Mouse (Mus musculus) midbrain, embryonic 10.5 days (tissue): Measurements from ENCODE around the gene Gabbr1. TPM values are rescaled to one million over a fixed set of nuclear protein-coding genes. Genes with fewer than 3 reads are reported as not detected.
A peak's percentile ranks its signal among the peaks of the same experiment; 100 is the strongest.

ENCODE experiments used
- DNase-seq: peaks from one replicate; pipeline ENCODE4 v3.0.0-alpha.2; 2017; ENCODE audit warnings: low spot score
- H3K27ac ChIP-seq: fragments of 300-500 bp; sonication (generic); replicated peaks from 2 replicates; pipeline ENCODE4 v1.5.1; 2016; ENCODE audit warnings: mild to moderate bottlenecking
- H3K27me3 ChIP-seq: fragments of 300-500 bp; sonication (generic); 2 replicates; pipeline ENCODE4 v1.6.1; 2016; ENCODE audit warnings: low read depth, mild to moderate bottlenecking; ENCODE audit not compliant: poor library complexity, severe bottlenecking
- H3K36me3 ChIP-seq: fragments of 300-500 bp; sonication (generic); 2 replicates; pipeline ENCODE4 v1.6.1; 2016; ENCODE audit warnings: mild to moderate bottlenecking, moderate library complexity
- H3K4me1 ChIP-seq: fragments of 300-500 bp; sonication (generic); 2 replicates; pipeline ENCODE4 v1.6.1; 2016
- H3K4me3 ChIP-seq: fragments of 300-500 bp; sonication (generic); 2 replicates; pipeline ENCODE4 v1.5.1; 2016; ENCODE audit warnings: mild to moderate bottlenecking, moderate library complexity
- H3K9me3 ChIP-seq: fragments of 300-500 bp; sonication (generic); replicated peaks from 2 replicates; pipeline ENCODE4 v1.6.1; 2016; ENCODE audit warnings: mild to moderate bottlenecking
- WGBS: fragments of 180-500 bp; shearing (Covaris S2); methylation state at CpG from one replicate; pipeline ENCODE4 v1.1.7; 2016; 5-methylcytosine and 5-hydroxymethylcytosine counted together
- polyA plus RNA-seq: library from polyadenylated mRNA; unstranded; fragments of >200 nt; fragmentation: Nextera tagmentation; extraction: Ambion mirVana; gene quantifications from 2 replicates; pipeline ENCODE4 v1.2.1, GENCODE M21; 2016

The Gabbr1 gene
- polyA plus RNA-seq = 7.9 and 12.2 TPM in 2 replicates

DNA sequence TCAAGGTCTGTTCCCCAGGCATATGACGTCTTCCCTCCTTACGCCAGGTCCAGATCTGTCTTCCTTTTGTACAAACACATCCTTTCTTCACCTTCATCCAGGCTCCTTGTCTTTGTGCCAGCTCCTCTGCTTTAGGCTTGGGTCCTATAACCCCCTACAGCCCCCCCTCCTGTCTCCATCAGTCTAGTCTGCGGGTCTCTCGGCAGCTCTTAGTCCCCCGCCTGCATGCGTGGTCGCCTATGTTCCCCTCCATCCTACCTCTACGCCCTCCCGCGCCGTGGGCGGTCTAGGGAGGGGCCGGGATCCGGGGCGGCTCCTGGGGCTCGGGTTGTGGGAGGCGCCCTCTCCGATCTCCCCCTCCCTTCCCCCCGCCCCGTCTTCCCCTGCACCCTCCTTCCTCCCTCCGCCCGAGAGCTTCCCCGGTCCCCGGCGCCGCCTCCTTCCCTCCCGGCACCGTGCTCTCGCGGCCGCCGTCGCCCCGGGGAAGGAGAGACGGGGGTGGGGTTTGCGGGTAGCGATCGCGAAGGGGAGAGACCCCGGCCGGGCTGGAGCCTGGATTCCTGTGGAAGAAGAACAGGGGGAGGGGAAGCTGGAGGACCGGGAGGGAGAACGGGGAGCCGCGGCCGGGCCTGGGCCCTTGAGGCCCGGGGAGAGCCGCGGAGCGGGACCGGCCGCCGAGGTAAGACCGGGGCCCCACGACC, at the start of gene Gabbr1:
Gene Gabbr1, plus strand, starts transcription at position 356 of the 701 bp plus-strand sequence.
- H3K4me1 ChIP-seq = peaks cover 50% of the 10 kb centered on the region
- WGBS = 1% methylated on average over 40 of the region's 55 CpGs

DNA sequence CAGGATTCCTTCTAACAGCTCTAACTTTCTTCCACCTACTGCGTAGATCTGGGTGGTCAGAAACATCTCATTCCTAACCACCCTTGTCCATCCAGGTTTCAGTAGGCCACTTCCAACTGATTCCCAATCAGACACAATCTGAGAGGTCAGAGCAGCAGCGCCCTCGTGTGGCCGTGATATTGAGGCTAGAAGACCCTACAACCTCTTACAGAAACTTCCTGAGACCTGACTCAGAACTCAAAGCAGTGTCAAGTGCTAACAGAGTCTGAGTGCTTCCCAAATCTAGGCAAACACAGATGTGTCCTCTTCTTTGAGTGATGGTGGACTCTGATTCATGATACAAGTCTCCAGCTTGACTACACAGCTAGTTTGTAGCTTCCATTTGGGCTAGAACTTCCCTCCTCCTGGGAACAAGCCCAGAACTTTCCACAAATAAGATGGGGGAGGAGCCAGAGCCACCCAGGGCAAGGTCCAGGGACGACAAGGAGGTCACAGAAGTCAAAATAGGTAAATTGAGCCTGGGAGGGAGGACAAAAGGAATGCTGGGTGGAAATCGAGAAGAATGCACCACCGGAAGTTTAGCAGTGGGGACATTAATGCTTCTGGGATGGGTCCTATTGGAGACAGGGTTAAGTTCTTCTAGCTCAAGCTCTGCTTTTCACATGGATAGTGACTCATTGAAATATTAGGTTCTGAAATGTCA, 48.6 kb upstream of the Gabbr1 start:
- Histone ChIP-seq H3K27ac (no peak overlapping the region), H3K9me3 (no peaks in the 10 kb centered on the region), H3K4me3 (no peak overlapping the region), H3K27me3 (no peaks in the 10 kb centered on the region), H3K4me1 (peaks cover 4% of the 10 kb centered on the region; the same call in 1 of the 2 replicates), H3K36me3 (no peaks in the 10 kb centered on the region)
- DNase-seq = peak; percentile 83
- 28% methylated on average over 7 of the region's 7 CpGs for WGBS

More for the DNA sequence above, at the start of gene Gabbr1:
- Histone ChIP-seq H3K9me3 (no peaks in the 10 kb centered on the region), H3K4me3 (peak within 1 kb of the TSS; percentile 92), H3K36me3 (no peaks in the 10 kb centered on the region), H3K27ac (peak within 1 kb of the TSS; percentile 96), H3K27me3 (peaks cover 32% of the 10 kb centered on the region)
- DNase-seq = peak; percentile 86

DNA sequence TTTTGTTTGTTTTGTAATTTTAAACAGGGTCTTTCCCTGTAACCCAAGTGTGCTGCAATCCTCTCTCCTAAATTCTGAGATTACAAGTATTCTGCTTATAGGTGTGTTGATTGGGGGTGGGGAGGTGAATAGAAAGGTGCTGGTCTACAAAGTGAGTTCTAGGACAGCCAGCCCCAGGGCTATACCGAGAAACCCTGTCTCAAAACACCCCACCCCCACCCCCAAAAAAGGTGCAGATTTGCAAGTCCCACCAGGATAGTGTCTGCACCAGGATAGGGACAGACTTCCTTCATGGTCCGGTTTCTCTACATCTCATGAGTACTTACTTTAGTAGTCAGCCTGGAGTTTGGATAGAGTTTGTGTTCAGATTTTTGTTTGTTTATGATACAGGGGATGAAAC, 47.3 kb upstream of the Gabbr1 start:
- Histone ChIP-seq H3K27me3 (no peaks in the 10 kb centered on the region), H3K27ac (no peak overlapping the region), H3K36me3 (no peaks in the 10 kb centered on the region), H3K4me1 (peaks cover 14% of the 10 kb centered on the region), H3K9me3 (no peaks in the 10 kb centered on the region), H3K4me3 (no peak overlapping the region)
- WGBS = 76% methylated on average over 2 of the region's 2 CpGs
- no peak for DNase-seq

DNA sequence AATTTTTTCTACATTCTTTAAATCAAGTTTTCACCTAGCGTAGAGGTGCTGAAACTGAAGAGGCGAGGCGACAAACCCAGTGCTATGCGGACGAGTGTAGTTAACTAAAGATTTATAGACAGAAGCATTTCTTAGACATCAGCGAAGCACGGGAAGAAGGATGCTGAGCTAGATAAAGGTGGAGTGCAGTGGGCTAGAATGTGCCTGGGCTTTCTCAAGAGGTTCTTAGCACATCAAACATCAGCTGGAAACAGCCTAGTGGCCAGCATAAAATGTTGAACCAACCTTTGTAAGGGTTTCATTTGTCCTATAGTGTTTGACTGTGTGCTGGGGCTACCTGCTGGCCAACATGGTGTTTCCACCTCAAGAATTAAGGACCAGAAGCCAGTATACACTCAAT, 44.9 kb upstream of the Gabbr1 start, which contains the start of gene Zfp57:
Gene Zfp57, plus strand, starts transcription at position 301 of the 400 bp plus-strand sequence.
- peak within 1 kb of the TSS; percentile 67 for H3K4me3 ChIP-seq

DNA sequence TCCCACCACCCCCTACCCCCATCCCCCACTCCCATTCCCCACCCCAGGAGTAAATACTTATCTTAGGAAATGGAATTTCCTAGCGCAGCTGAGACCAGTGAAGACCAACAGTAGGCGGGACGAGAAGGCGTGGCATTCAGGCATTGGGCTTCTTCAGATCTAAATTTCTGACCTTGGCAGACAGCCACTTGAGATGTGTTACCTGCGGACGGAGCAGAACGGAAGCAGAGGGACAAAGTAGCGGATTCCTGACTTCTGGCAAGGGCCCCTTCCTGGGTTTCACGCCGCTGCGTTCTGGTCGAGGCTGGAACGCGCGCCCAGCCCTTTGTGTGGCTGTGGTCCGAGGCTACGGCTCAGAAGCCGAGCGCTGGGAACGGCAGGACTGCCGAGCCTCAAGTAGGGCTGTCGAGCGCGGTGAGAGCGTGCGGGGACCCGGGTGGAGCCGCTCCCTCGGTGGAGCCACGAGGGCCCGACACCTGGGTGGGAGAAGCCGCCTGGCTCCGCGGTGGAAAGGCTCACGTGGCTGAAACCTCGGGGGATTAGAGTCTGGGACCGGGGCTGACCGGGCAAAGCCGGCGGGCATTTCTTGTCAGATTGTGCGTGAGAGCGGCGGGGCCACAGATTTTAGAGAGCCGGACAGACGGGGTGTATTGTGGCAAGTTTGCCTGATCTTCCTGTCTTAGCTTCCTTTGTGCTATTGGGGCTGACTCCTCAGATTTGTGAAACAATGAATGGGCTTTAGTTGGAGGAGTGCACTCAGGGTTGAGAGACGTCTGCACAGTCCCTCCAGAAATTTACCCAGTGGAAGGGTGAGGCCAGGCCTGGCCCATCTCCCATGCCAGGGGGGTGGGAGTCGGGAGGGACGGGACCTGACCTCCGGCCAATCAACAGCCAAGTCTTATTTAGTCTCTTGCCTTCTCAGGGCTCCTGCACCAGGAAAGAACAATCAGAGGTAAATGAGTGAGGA, 43.1 kb upstream of the Gabbr1 start:
- Histone ChIP-seq H3K4me3 (peak overlapping the region; percentile 67), H3K27me3 (no peaks in the 10 kb centered on the region), H3K4me1 (peaks cover 18% of the 10 kb centered on the region), H3K36me3 (peaks cover 34% of the 10 kb centered on the region), H3K27ac (peak overlapping the region; percentile 93), H3K9me3 (no peaks in the 10 kb centered on the region)
- 1% methylated on average over 49 of the region's 49 CpGs for WGBS
- peak; percentile 76 for DNase-seq

More for the DNA sequence above, 44.9 kb upstream of the Gabbr1 start, which contains the start of gene Zfp57:
- peaks cover 18% of the 10 kb centered on the region for H3K4me1 ChIP-seq
- WGBS = 95% methylated on average over 7 of the region's 7 CpGs
- DNase-seq = no peak
- no peaks in the 10 kb centered on the region for H3K9me3 ChIP-seq
- peaks cover 16% of the 10 kb centered on the region for H3K36me3 ChIP-seq
- H3K27me3 ChIP-seq = no peaks in the 10 kb centered on the region
- H3K27ac ChIP-seq = peak within 1 kb of the TSS; percentile 93

DNA sequence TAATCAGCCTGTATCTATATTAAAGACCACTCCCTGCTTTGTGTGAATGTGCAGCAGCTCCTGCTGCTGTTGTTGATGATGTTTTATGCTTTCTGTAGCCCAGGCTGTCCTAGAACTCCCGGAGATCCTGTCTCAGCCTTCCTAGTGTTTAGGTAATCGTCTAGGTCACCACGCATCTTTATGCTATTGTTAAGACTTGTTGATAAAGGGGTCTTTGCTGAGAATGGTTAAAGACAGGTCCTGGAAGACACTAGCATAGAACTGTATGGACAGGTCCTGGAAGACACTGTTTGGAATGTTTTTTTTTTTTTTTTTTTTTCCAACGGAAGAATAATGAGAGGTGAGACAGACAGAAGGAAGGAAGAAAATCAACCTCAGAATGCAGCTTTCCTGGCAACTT, 42.4 kb upstream of the Gabbr1 start:
- H3K4me1 ChIP-seq = peaks cover 18% of the 10 kb centered on the region
- DNase-seq = no peak
- peak overlapping the region; percentile 67 for H3K4me3 ChIP-seq
- H3K27ac ChIP-seq = peak overlapping the region; percentile 93
- 55% methylated on average over 4 of the region's 4 CpGs for WGBS
- H3K9me3 ChIP-seq = no peaks in the 10 kb centered on the region
- no peaks in the 10 kb centered on the region for H3K27me3 ChIP-seq
- H3K36me3 ChIP-seq = peaks cover 41% of the 10 kb centered on the region

DNA sequence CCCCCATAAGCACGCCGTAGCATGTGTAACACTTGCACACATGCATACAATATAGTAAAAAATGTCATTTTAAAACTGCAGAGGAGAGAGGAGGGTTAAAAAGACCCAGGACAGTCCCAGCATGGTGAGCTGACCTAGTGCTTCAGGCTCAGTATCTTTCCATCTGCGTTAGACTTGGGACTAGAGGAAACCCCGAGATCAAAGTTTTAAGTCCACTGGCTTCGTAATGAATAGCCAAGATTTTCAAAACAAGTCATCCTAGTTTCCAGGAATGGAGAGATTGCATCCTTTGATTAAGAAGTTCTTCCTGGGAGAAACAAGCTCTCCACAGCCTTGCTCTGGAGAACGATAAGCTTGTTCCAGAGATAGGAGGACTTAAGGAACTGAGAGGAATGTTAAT, 37.6 kb upstream of the Gabbr1 start:
- 91% methylated on average over 6 of the region's 6 CpGs for WGBS

DNA sequence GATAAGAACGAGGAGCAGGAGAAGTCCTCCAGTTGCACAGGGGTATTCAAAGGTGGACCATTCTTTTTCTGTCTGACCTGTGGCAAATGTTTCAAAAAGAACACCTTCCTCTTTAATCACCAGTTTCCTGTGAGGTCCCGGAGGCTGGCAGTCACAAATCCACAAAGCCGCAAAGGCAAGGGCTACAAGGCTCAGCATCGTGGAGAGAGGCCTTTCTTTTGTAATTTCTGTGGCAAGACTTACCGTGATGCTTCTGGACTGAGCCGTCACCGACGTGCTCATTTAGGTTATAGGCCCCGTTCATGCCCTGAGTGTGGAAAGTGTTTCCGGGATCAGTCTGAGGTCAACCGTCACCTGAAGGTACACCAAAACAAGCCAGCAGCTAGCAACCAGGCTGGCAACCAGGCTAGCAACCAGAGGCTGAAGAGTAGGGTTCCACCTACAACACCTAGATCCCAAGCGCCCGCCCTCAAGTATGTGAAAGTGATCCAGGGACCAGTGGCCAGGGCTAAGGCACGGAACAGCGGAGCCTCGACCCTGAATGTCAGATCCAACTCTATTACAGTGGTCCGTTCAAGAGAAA, 36.2 kb upstream of the Gabbr1 start:
- 94% methylated on average over 17 of the region's 17 CpGs for WGBS
- H3K36me3 ChIP-seq = peaks cover 72% of the 10 kb centered on the region

More for the DNA sequence above, 37.6 kb upstream of the Gabbr1 start:
- Histone ChIP-seq H3K4me3 (no peak overlapping the region), H3K9me3 (no peaks in the 10 kb centered on the region), H3K36me3 (peaks cover 76% of the 10 kb centered on the region), H3K27me3 (no peaks in the 10 kb centered on the region), H3K4me1 (peaks cover 7% of the 10 kb centered on the region), H3K27ac (no peak overlapping the region)
- DNase-seq = no peak

DNA sequence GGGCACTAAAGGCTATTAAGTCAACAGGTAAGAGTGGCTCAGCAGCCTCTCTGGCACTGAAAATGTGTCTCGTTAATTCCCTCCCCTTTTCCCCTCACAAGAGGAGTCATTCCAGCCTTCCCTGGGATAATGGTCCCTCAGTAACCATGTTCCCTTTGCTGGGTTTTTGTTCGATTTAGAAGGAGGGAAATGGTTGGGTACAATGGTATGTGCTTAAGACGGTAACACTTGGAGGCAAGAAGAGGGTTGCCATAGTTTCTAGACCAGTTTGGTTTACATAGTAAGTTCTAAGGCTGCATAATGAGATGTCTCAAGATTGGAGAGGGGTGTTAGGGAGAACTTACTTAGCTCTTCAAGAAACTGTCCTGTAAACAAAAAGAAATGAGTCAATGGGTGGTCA, 34.0 kb upstream of the Gabbr1 start:
- Histone ChIP-seq H3K27ac (no peak overlapping the region), H3K4me3 (no peak overlapping the region), H3K9me3 (no peaks in the 10 kb centered on the region), H3K36me3 (peaks cover 51% of the 10 kb centered on the region), H3K27me3 (no peaks in the 10 kb centered on the region), H3K4me1 (no peaks in the 10 kb centered on the region)
- DNase-seq = no peak
- WGBS = 86% methylated on average over 3 of the region's 3 CpGs

More for the DNA sequence above, 36.2 kb upstream of the Gabbr1 start:
- no peak overlapping the region for H3K27ac ChIP-seq
- no peak for DNase-seq
- H3K4me1 ChIP-seq = no peaks in the 10 kb centered on the region
- no peaks in the 10 kb centered on the region for H3K27me3 ChIP-seq
- no peaks in the 10 kb centered on the region for H3K9me3 ChIP-seq
- no peak overlapping the region for H3K4me3 ChIP-seq

DNA sequence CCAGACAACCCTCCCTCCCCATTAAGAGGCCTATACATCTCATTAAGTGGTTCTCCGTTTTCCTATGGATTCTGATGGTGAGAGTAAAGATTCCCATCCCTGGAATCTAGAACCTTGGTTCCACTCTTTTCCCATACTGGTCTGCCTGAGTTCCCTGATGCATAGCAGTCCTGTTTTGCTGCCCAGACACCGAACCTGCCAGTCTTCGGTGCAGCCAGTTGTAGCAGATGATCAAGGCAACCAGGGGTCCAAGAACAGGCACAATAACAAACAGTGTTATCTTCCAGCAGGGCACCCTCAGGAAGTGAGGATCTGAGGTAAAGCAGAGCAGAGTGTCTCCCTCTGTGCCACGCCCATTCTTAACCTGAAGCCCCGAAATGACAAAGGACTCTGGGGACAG, 33.6 kb upstream of the Gabbr1 start:
- 78% methylated on average over 5 of the region's 5 CpGs for WGBS
- Histone ChIP-seq H3K27me3 (no peaks in the 10 kb centered on the region), H3K36me3 (peaks cover 47% of the 10 kb centered on the region), H3K9me3 (no peaks in the 10 kb centered on the region), H3K4me1 (no peaks in the 10 kb centered on the region), H3K4me3 (no peak overlapping the region), H3K27ac (no peak overlapping the region)
- no peak for DNase-seq

DNA sequence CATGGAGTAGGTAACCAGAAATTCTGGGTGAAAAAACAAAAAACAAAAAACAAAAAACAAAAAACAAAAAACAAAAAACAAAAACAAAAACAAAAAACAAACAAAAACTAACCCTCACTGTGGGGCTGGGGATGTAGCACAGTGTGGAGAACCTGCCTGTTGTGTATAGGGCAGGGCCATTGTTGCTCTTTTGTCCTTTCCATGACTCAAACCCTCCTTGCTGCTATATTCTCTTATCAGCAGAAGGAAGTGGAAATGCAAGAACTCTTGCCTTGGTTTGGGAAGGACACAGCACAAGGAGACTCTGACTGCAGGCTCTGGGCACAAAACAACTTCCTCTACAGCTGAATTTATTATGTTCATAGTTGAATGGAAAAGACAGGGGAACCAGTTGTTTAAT, 29.4 kb upstream of the Gabbr1 start:
- Histone ChIP-seq H3K4me3 (no peak overlapping the region), H3K4me1 (no peaks in the 10 kb centered on the region), H3K36me3 (peaks cover 5% of the 10 kb centered on the region), H3K27me3 (no peaks in the 10 kb centered on the region), H3K27ac (no peak overlapping the region), H3K9me3 (no peaks in the 10 kb centered on the region)
- DNase-seq = no peak

DNA sequence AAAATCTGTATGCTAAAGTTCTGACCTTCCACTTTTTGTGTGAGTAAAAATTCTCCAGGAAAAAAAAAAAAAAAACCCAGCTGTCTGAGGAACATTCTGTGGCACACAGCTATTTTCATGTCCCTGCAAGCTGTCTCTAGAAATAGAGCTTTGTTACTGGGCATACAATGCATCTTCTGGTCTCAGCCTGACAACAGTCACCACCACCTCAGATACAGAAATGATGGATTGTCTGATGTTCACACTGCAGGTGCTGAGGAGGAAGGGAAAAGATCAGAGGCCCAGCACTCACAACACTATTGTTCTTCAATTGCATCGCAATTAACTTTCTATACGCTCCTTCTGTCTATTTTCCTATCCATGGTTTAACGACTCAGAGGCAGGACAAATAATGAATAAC, 27.4 kb upstream of the Gabbr1 start:
- 91% methylated on average over 3 of the region's 3 CpGs for WGBS
- Histone ChIP-seq H3K9me3 (no peaks in the 10 kb centered on the region), H3K36me3 (no peaks in the 10 kb centered on the region), H3K4me1 (no peaks in the 10 kb centered on the region), H3K4me3 (no peak overlapping the region), H3K27me3 (no peaks in the 10 kb centered on the region), H3K27ac (no peak overlapping the region)
- DNase-seq = no peak
